Mouse (Mus musculus) kidney, adult 11 months (tissue): ENCODE measurements around the gene Adcy6.

Source experiments
- DNase-seq: peaks from one replicate; pipeline ENCODE4 v3.0.0; 2022

Gene Adcy6

GRCm38 (mm10) chr15:98546843-98547242 lies 63.0 kb downstream of the Adcy6 start:
- DNase-seq: no peak

GRCm38 (mm10) chr15:98545151-98545550 lies 64.7 kb downstream of the Adcy6 start:
- DNase-seq: no peak

GRCm38 (mm10) chr15:98543341-98543740 lies 66.5 kb downstream of the Adcy6 start:
- DNase-seq: no peak

- DNase-seq: no peak
Measured at GRCm38 (mm10) chr15:98541064-98541463, 68.8 kb downstream of the Adcy6 start.
